Mouse (Mus musculus) adrenal gland, adult 8-10 months (tissue): Measurements from ENCODE around the gene Mitd1. TPM values are rescaled to one million over a fixed set of nuclear protein-coding genes. Genes with fewer than 3 reads are reported as not detected.

Experiments used
- DNase-seq: peaks from one replicate; pipeline ENCODE4 v3.0.0; 2022
- total RNA-seq, 4 experiments: library from RNA; stranded (reverse); gene quantifications; 2 replicates each; pipeline ENCODE4 v1.2.4; 2022

Mitd1 gene
- total RNA-seq, result 10 to 100 TPM; 11.9 to 16.9 (median 15.1) TPM

DNA sequence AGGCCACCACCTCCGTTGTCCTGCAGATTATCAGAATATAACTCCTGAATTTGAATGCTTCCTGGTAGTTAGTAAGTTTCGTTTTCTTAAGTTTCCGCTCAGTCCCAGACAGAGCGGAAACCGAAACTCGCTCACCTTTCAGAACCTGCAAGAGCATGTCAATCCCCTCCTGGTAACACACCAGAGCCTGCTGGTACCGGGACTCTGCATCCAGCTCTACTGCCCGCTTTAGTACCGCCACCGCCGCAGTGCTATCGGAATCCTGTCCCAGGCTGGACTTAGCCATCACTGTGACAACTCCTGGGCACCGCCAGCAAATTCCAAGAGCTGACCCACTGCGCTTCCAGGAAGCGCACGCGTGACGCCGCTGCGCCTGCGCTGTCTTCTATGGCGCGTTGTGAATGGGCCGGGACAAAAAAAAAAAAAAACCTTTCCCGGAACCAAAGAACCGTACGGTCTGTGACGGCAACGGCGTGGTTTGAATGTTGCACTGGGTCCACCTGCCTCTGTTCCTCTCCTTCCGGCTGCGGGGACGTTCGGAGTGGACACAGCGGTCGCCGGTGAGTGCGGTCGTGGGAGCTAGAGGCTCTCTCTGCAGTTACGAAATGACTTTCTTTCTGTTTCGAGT lies at the start of gene Mitd1, which contains the start of gene Mrpl30:
Gene Mitd1 (minus strand): TSS at position 387 of the 628 bp plus-strand sequence.
Gene Mrpl30 (plus strand): TSS at position 453 of the 628 bp plus-strand sequence.
- peak; percentile 83 for DNase-seq

- DNase-seq, result peak; percentile 70
Measured at GRCm38 (mm10) chr1:37931806-37932205, 41.6 kb upstream of the Mitd1 start.

DNA sequence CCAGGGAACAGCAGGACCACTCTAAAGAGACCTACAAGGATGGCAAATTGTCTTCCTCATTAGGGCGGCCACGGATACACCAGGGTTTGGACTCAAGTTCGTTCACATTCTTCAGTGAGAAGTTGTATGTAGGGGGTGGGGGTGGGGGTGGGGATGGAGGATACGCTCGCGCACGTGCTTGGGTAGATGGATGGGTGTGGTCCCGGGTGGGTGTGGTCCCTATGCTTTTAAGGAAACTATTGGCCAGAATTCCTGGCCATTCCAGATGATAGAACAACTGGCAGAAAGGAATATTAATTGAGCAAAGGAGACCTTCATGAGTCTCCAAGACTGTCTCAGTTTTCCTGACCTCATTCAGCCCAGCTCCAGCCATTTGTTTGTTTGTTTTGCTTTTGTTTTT lies 35.8 kb upstream of the Mitd1 start:
- DNase-seq, result no peak

DNA sequence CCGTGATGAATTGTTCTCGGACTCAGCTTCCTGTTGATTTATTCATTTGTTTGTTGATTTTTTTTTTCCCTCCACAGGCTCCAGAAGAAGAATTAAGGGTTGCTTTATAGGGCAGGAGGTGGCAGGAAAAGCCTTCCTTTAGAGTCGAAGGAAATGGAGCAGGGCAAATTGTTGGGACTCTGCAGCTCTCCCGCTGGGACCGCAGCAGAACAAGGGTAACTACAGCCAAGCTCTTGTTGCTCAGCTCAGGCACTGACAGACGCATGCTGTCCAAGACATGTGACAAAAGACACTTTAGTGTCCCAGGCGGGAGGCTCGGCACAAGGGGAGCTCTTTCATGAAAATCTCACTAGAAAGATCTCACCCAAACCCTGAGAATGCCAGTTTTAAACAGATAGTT lies 32.3 kb upstream of the Mitd1 start:
- DNase-seq, result no peak

DNA sequence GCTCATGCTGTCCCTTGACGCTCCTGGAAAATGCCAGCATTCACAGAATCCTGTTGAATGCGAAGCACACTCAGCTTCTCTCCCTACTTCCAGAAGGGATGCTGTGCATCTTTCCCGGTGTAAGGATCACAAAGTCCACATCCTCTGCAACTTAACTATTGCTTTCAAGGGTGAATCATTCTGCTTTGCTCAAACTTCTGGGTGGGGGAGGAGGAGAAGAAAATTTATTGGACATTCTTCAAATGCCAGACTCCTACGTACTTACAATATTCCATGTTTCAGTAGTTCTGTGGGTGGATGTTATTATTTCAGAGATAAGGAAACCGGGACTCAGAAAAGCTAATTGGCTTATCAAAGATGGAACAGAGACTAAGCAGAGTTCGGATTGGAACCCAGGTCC lies 27.9 kb upstream of the Mitd1 start:
- no peak for DNase-seq

DNA sequence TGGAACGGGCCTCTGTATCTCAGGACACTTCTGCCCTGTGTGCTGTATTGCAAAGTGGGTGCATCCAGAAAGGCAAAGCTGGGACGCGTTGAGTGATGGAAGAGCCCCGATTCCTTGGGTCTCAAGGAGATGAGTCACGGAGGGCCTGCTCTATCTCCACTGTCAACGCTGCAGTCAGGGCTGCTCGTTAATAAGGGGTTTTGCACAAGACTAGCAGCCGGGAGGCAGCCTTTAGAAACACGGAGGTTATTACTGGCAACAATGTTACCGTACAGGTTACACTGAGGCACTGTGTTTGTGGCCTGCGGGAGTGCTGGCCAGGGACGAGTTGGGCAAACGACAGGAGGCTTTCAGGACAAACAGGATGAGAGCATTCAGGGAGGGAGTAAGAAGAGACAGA lies 27.5 kb upstream of the Mitd1 start:
- DNase-seq, result no peak

DNA sequence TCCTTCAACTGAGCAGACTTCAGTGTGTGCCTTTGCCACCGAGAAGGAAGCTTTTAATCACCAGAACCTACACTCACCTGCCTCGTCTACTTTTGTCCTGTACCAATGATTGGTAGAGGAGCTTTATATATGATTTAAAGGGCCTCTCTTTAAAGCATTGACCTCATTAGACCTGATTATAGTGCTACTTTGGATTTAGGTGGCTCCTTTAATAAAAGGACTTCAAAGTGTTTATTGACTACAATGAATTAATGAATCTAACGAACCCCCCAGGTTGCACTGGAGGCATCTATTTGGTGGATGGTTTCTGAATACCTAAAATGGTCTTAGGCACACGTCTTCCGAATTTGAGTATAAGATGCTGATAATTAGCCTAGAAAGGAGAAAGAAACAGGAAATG lies 26.2 kb upstream of the Mitd1 start, which contains the start of gene Lyg2:
Gene Lyg2 (minus strand): TSS at position 101 of the 400 bp plus-strand sequence.
- DNase-seq, result no peak

DNA sequence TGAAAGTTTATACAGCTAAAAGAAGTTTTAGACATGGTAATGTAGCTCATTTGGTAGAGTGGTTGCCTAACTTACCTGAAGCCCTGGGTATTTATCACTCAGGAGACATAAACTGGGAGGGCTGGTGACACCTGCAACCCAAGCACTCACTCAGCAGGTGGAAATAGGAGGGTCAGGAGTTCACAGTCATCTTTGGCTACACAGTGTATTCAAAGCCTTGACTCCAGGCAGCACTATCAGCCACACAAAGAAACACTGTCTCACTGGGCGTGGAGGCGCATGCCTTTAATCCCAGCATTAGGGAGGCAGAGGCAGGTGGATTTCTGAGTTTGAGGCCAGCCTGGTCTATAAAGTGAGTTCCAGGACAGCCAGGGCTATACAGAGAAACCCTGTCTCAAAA lies 22.5 kb upstream of the Mitd1 start:
- no peak for DNase-seq

- no peak for DNase-seq
Measured at GRCm38 (mm10) chr1:37903178-37903577, 13.0 kb upstream of the Mitd1 start.

DNA sequence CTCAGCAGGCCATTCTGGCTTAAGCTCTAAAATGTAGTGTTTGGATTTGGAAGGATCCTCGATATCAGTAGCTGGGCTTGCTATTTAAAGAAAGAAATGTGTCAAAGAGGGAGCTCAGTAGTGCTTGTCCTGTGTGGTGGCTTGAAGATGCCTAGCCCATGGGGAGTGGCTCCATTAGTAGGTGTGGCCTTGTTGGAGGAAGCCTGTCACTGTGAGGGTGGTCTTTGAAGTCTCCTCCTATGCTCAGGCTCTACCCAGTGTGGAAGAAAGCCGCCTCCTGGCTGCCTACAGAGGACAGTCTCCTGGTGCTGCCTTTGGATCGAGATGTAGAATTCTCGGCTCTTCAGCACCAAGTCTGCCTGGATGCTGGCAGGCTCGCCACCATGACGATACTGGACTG lies 10.1 kb upstream of the Mitd1 start:
- no peak for DNase-seq

GRCm38 (mm10) chr1:37899816-37900215 lies 9.6 kb upstream of the Mitd1 start:
- DNase-seq, result no peak

GRCm38 (mm10) chr1:37894606-37895005 lies 4.4 kb upstream of the Mitd1 start:
- no peak for DNase-seq

DNA sequence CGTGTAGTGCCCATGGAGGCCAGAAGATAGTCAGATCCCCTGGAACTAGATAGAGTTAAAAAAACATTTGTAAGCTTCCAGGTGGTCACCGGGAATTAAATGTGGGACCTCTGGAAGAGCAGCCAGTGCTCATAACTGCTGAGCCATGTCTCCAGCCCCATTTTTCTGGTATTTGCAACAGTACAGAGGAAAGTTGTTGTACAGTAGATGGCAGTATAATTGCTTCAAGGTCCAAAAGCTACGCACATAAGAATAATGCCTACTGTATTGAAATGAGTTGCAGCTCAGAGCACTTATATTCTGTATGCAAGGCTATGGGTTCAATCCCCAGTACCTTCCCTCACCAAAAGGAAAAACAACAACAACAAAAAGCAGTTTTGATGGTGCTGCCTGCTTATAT lies 1.2 kb upstream of the Mitd1 start:
- DNase-seq, result no peak

DNA sequence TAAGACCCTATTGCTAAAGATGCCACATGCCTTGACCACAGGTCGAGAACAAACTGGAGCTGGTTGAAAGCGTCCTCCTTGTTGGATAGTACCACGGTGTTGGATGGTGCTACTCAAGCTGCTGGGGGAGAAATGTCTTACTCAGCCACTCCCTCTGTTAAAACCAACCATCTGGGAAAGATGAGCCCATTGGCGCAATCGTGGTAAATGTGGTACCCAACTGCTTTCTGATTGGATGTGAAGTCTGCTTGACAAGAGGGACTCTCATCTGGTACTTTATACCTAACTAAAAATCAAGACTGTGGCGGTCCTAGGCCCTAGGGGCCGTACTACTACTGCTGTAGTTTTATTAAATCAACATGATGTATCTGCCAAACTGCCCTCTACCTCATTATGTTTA lies 1.0 kb downstream of the Mitd1 start:
- DNase-seq, result no peak

- no peak for DNase-seq
Measured at GRCm38 (mm10) chr1:37884451-37884850, 5.8 kb downstream of the Mitd1 start.

GRCm38 (mm10) chr1:37883411-37883810 lies 6.8 kb downstream of the Mitd1 start:
- DNase-seq, result no peak

DNA sequence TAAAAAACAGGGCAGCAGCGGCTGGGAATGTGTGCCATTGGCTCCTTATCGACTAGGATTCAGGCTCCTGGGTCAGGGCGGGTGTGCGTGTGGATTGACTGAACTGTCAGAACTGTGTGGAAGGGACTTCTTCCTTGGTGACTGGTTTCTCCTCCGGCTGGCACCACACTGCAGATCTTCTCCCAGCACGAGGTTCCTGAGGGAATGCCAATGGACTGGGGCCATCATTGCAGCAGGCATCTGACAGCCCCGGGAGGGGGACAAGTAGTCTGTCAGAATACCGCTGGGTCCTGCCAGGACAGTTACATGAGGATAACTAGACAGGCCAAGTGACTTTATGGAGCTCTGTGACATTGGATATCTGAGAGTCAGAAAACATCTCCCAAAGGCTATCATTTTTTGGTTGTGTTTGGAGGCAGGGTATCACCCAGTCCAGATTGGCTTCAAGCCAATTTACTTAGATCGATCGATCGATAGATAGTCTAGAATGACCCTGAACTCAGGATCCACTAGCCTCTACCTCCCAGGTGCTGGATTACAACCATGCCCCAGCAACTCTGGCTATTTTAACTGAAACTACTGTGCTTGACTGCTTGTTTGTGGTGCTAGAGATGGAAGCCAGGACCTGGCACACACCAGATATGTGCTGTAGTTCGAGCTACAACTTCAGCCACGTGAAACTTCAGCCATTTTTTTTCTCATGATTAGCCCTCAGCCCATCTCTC lies 12.3 kb downstream of the Mitd1 start:
- DNase-seq, result no peak

- DNase-seq, result no peak
Measured at GRCm38 (mm10) chr1:37873157-37873556, 17.1 kb downstream of the Mitd1 start.

GRCm38 (mm10) chr1:37872131-37873067 lies 17.8 kb downstream of the Mitd1 start:
- peak; percentile 79 for DNase-seq

DNA sequence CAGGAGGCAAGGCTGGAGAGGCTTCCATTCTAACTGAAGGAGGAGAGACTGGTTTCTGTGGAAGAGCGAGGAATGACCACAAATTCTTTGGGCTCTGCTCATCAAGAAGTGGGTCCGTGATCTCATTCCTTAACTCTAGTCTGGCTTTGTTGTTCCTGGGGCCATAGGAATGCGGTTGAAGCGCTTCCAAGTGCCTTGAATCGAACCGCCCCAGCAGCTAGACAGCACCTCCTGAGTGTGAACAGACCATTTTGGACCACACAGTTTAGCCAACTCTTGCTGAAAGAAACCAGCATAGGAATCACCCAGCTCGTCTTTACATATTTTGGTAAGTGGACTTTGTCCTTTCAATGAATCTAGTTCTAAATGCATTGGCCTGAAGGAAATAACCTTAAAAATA lies 18.5 kb downstream of the Mitd1 start, which contains the start of gene Lipt1:
Gene Lipt1 (plus strand): TSS at position 35 of the 400 bp plus-strand sequence.
- no peak for DNase-seq

GRCm38 (mm10) chr1:37869362-37869761 lies 20.8 kb downstream of the Mitd1 start:
- no peak for DNase-seq

DNA sequence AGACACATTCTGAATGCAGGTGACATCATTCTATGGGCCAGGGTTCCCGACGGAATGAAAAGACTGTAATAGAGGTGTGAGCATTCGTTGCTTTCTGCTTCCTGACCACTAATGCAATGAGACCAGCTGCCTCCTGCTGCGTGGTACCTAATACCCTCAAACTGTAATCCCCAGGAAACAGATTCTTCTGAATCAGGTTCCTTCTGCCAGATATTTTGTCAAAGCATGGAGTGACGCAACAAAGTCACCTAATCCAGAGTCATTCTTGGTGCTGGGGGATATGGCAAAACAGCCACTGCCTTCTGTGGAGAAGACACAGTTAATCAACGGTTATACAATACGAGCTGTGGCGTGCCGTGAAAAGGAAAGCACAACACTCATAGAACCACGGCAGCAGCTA lies 21.6 kb downstream of the Mitd1 start:
- no peak for DNase-seq
